Mouse (Mus musculus) neural tube, embryonic 13.5 days (tissue): Measurements from ENCODE around the gene Dusp12. TPM values are rescaled to one million over a fixed set of nuclear protein-coding genes. Genes with fewer than 3 reads are reported as not detected.
A peak's percentile ranks its signal among the peaks of the same experiment; 100 is the strongest.

ENCODE experiments used
- ATAC-seq: fragments of 200-750 bp; cut with Nextera tagmentation; 2 replicates; pipeline ENCODE4 v1.8.0; 2017; ENCODE audit warnings: low read depth, mild to moderate bottlenecking, moderate TSS enrichment, moderate library complexity
- H3K27ac ChIP-seq: fragments of 300-500 bp; sonication (generic); replicated peaks from 2 replicates; pipeline ENCODE4 v1.5.1; 2015; ENCODE audit warnings: moderate library complexity, mild to moderate bottlenecking, inconsistent platforms
- H3K27me3 ChIP-seq: fragments of 300-500 bp; sonication (generic); 2 replicates; pipeline ENCODE4 v1.6.1; 2015; ENCODE audit warnings: mild to moderate bottlenecking, inconsistent platforms
- H3K36me3 ChIP-seq: fragments of 300-500 bp; sonication (generic); 2 replicates; pipeline ENCODE4 v1.6.1; 2015; ENCODE audit warnings: mild to moderate bottlenecking, inconsistent platforms
- H3K4me1 ChIP-seq: fragments of 300-500 bp; sonication (generic); replicated peaks from 2 replicates; pipeline ENCODE4 v1.6.1; 2015; ENCODE audit warnings: inconsistent platforms
- H3K4me2 ChIP-seq: fragments of 300-500 bp; sonication (generic); 2 replicates; pipeline ENCODE4 v1.6.1; 2015; ENCODE audit warnings: inconsistent platforms, mild to moderate bottlenecking, moderate library complexity
- H3K4me3 ChIP-seq: fragments of 300-500 bp; sonication (generic); 2 replicates; pipeline ENCODE4 v1.5.1; 2015; ENCODE audit warnings: mild to moderate bottlenecking, inconsistent platforms
- H3K9ac ChIP-seq: fragments of 300-500 bp; sonication (generic); 2 replicates; pipeline ENCODE4 v1.6.1; 2015; ENCODE audit warnings: moderate library complexity, mild to moderate bottlenecking, inconsistent platforms
- H3K9me3 ChIP-seq: fragments of 300-500 bp; sonication (generic); 2 replicates; pipeline ENCODE4 v1.6.1; 2016; ENCODE audit warnings: inconsistent platforms
- WGBS: fragments of 180-500 bp; shearing (Covaris S2); methylation state at CpG from one replicate; pipeline ENCODE4 v1.1.7; 2015; 5-methylcytosine and 5-hydroxymethylcytosine counted together
- polyA plus RNA-seq: library from polyadenylated mRNA; unstranded; fragments of >200 nt; fragmentation: Nextera tagmentation; extraction: Ambion mirVana; gene quantifications from 2 replicates; pipeline ENCODE4 v1.2.1, GENCODE M21; 2015

Dusp12 gene
- polyA plus RNA-seq, 1 experiment from 2014 or later, result 39.5 TPM

GRCm38 (mm10) chr1:170912891-170913615 lies 27.7 kb upstream of the Dusp12 start, which contains the start of gene Fcrlb:
Gene Fcrlb, minus strand, starts transcription at chr1:170912941.
- Histone ChIP-seq H3K36me3 (no peaks in the 10 kb centered on the region), H3K27ac (no peak within 1 kb of the TSS), H3K9me3 (no peaks in the 10 kb centered on the region), H3K4me2 (no peak within 1 kb of the TSS), H3K9ac (no peak within 1 kb of the TSS), H3K4me3 (no peak within 1 kb of the TSS), H3K27me3 (peaks cover 28% of the 10 kb centered on the region), H3K4me1 (peaks cover 7% of the 10 kb centered on the region)
- WGBS, result 81% methylated on average over 5 of the region's 5 CpGs
- no peak for ATAC-seq

- H3K27me3 ChIP-seq, result peaks cover 37% of the 10 kb centered on the region
- H3K36me3 ChIP-seq, result no peaks in the 10 kb centered on the region
- WGBS, result 86% methylated on average over 11 of the region's 11 CpGs
- no peak overlapping the region for H3K27ac ChIP-seq
- no peak overlapping the region for H3K4me3 ChIP-seq
- no peaks in the 10 kb centered on the region for H3K9me3 ChIP-seq
- peaks cover 15% of the 10 kb centered on the region for H3K4me1 ChIP-seq
- no peak overlapping the region for H3K4me2 ChIP-seq
- no peak overlapping the region for H3K9ac ChIP-seq
- no peak for ATAC-seq
Observed at GRCm38 (mm10) chr1:170911907-170912660, 26.7 kb upstream of the Dusp12 start.

- no peaks in the 10 kb centered on the region for H3K36me3 ChIP-seq
- H3K27ac ChIP-seq, result no peak overlapping the region
- peaks cover 68% of the 10 kb centered on the region for H3K27me3 ChIP-seq
- peak overlapping the region; percentile 52 for H3K4me3 ChIP-seq
- peak overlapping the region; percentile 71 for H3K9ac ChIP-seq
- WGBS, result 2% methylated on average over 21 of the region's 21 CpGs
- no peaks in the 10 kb centered on the region for H3K9me3 ChIP-seq
- peak overlapping the region; percentile 74 for H3K4me2 ChIP-seq
- peak; percentile 76 for ATAC-seq
- peaks cover 17% of the 10 kb centered on the region for H3K4me1 ChIP-seq
Observed at GRCm38 (mm10) chr1:170908341-170908740, 23.0 kb upstream of the Dusp12 start.

DNA sequence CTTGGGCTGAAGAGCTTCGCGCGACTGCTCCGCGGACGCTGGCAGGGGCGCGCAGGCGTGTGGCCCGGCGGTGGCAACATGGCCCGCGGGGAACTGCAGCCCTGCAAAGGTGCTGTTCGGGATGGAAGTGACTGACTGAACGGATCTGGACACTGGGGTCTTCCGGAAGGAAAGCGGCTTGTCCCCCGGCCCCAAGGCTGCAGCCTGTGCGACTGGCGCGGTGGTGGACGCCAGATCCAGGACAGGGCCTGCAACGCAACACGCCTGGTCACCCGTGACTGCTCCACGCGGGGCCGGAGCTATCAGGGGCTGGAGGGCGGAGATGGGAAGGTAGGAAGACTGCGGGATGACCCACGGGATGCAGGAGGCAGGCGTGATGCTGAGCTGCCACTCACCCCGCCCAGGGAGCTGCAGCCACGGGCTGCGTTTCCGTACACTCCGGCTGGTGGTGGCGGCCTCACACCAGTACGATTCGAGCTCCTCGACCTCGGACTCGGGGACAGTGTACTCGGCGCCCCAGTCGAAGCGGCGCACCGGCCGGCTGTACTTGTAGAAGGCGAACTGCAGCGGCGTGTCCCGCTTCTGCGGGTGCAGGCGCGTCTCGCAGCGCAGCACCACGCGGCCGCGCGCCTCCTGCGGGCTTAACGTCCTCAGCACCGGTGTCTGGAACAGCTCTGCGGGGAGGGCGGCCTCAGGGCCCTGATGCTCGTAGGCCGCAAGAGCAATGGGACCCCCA lies 22.3 kb upstream of the Dusp12 start:
- H3K4me3 ChIP-seq, result peak overlapping the region; percentile 52
- peak overlapping the region; percentile 71 for H3K9ac ChIP-seq
- peak overlapping the region; percentile 74 for H3K4me2 ChIP-seq
- WGBS, result under 1% methylated on average over 71 of the region's 71 CpGs
- H3K27ac ChIP-seq, result no peak overlapping the region
- peaks cover 75% of the 10 kb centered on the region for H3K27me3 ChIP-seq
- ATAC-seq, result peak; percentile 87
- H3K9me3 ChIP-seq, result no peaks in the 10 kb centered on the region
- H3K36me3 ChIP-seq, result no peaks in the 10 kb centered on the region
- peaks cover 17% of the 10 kb centered on the region for H3K4me1 ChIP-seq

- Histone ChIP-seq H3K27ac (no peak overlapping the region), H3K9ac (peak overlapping the region; percentile 71), H3K4me3 (peak overlapping the region; percentile 52), H3K9me3 (no peaks in the 10 kb centered on the region), H3K4me1 (peaks cover 17% of the 10 kb centered on the region), H3K36me3 (no peaks in the 10 kb centered on the region), H3K27me3 (peaks cover 80% of the 10 kb centered on the region), H3K4me2 (peak overlapping the region; percentile 74)
- 18% methylated on average over 11 of the region's 11 CpGs for WGBS
- no peak for ATAC-seq
Observed at GRCm38 (mm10) chr1:170907111-170907455, 21.7 kb upstream of the Dusp12 start.

DNA sequence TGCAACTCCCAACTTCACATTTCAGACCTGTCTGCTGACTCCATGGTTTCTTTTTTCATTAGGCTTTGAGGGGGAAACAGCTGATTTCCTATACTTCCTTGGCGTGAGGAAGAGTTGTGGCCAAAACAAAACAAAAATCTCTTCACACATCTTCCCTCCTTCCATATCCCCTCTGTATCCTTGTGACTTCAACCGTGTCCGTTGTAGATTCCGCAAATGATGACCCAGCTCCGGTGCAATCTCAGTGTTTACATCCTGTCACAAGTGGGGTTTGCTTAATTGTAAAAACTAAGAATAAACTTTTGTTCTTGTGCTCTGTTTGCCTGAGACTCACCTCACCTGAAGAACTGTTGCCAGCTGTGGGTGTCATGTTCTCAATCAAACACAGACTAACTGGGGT lies 18.1 kb upstream of the Dusp12 start:
- peaks cover 59% of the 10 kb centered on the region for H3K27me3 ChIP-seq
- H3K9ac ChIP-seq, result no peak overlapping the region
- H3K4me1 ChIP-seq, result peaks cover 18% of the 10 kb centered on the region
- 80% methylated on average over 5 of the region's 5 CpGs for WGBS
- no peak overlapping the region for H3K4me2 ChIP-seq
- no peak overlapping the region for H3K27ac ChIP-seq
- no peaks in the 10 kb centered on the region for H3K36me3 ChIP-seq
- no peak overlapping the region for H3K4me3 ChIP-seq
- no peak for ATAC-seq
- no peaks in the 10 kb centered on the region for H3K9me3 ChIP-seq

DNA sequence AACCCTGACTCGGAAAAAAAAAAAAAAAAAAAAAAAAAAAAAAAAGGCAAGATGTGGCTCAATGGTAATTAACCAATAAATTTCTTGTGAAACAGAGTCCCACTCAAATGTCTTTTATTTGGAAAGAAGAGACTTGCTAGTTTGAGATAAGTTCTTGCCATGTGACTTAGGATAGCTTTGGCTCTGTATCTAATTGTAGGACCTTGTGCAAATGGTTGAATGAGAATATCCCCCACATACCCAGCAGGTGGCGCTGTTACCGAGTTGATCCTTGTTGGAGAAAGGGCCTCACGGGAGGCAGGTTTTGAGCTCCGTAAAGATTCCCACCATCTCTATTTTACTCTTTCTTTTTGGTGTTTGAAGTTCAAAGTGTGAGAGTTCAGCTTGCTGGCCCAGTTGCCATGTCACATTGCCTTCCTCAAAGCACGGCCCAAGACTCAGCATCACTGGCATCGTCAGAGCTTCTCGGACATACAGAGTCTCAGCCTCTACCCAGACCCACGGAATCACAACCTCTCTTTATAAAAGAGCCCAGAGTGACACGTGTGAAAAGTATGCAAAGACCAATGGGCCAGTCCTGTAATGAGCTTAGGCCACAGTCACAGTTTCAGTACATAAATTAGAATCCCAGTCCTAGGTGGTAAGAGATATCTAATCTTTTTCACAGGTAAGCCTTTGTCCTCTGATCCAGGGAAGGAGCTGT lies 16.3 kb upstream of the Dusp12 start:
- WGBS, result 32% methylated on average over 10 of the region's 10 CpGs
- peak overlapping the region; percentile 24 for H3K4me2 ChIP-seq
- no peak overlapping the region for H3K4me3 ChIP-seq
- no peak overlapping the region for H3K27ac ChIP-seq
- no peak overlapping the region for H3K9ac ChIP-seq
- peaks cover 4% of the 10 kb centered on the region for H3K4me1 ChIP-seq
- H3K36me3 ChIP-seq, result no peaks in the 10 kb centered on the region
- ATAC-seq, result 0 out of 2 replicates have a peak, but pooled peaks have one; percentile 61
- H3K9me3 ChIP-seq, result no peaks in the 10 kb centered on the region
- H3K27me3 ChIP-seq, result peaks cover 47% of the 10 kb centered on the region

GRCm38 (mm10) chr1:170900799-170901467 lies 15.6 kb upstream of the Dusp12 start:
- Histone ChIP-seq H3K4me1 (peaks cover 4% of the 10 kb centered on the region), H3K4me3 (no peak overlapping the region), H3K9ac (no peak overlapping the region), H3K9me3 (no peaks in the 10 kb centered on the region), H3K4me2 (peak overlapping the region; percentile 26), H3K27ac (no peak overlapping the region), H3K27me3 (peaks cover 40% of the 10 kb centered on the region), H3K36me3 (no peaks in the 10 kb centered on the region)
- 37% methylated on average over 10 of the region's 10 CpGs for WGBS
- ATAC-seq, result peak; percentile 59

DNA sequence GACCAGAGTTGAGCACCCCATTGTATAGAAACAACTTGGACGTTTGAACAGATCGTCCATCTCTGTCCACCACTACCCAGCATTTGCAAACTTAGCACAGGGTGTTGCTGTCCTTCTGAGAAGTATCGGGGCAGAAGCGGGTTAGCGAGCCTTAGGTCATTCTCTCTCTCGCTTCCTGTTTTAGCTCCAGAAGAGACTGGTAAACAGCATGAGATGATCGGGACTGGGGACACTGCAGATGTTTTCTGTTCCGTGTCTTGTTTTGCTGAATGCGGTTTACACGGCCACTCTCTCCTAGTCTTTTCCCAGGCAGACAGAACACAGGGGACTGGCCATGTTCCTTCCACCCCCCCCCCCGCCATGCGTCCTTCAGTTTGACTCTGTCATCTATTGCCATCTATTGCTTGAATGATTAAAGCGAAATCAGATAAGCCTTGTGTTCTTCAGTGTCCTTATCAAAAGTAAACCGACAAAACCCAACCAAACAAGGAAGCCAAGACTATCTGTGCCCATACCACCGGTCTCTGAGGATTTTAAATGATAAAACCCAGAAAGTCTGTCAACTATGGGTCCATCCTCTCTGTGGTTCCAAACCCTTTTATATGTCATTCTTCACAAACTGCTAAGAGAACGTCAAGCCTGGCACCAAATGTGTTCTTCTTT lies 13.2 kb upstream of the Dusp12 start:
- H3K4me3 ChIP-seq, result no peak overlapping the region
- H3K27ac ChIP-seq, result no peak overlapping the region
- WGBS, result 80% methylated on average over 16 of the region's 16 CpGs
- peaks cover 4% of the 10 kb centered on the region for H3K4me1 ChIP-seq
- no peak overlapping the region for H3K4me2 ChIP-seq
- peaks cover 21% of the 10 kb centered on the region; the same call in 1 of the 2 replicates for H3K27me3 ChIP-seq
- H3K9ac ChIP-seq, result no peak overlapping the region
- ATAC-seq, result no peak
- no peaks in the 10 kb centered on the region for H3K9me3 ChIP-seq
- H3K36me3 ChIP-seq, result no peaks in the 10 kb centered on the region

GRCm38 (mm10) chr1:170896651-170897281 lies 11.4 kb upstream of the Dusp12 start:
- WGBS, result 83% methylated on average over 5 of the region's 5 CpGs
- H3K36me3 ChIP-seq, result no peaks in the 10 kb centered on the region
- no peak overlapping the region for H3K9ac ChIP-seq
- H3K27me3 ChIP-seq, result peaks cover 6% of the 10 kb centered on the region; the same call in 1 of the 2 replicates
- H3K4me1 ChIP-seq, result peaks cover 4% of the 10 kb centered on the region
- no peak overlapping the region for H3K4me3 ChIP-seq
- no peak overlapping the region for H3K4me2 ChIP-seq
- ATAC-seq, result no peak
- no peak overlapping the region for H3K27ac ChIP-seq
- no peaks in the 10 kb centered on the region for H3K9me3 ChIP-seq
